Mouse (Mus musculus): ENCODE measurements around the gene Baz2b. TPM values are rescaled to one million over a fixed set of nuclear protein-coding genes. Genes with fewer than 3 reads are reported as not detected.

Gene Baz2b
- total RNA-seq (2012; rRNA removed): 5.5 and 5.7 TPM in 2 replicates
- 10 to 100 TPM in 1 of 2 experiments, not detected in 1; 11.4 TPM for polyA plus RNA-seq (2012; ENCODE audit: insufficient read depth in 1 of 2, insufficient read length in 2 of 2, low read depth in 1 of 2, low replicate concordance in 2 of 2, missing spikeins in 1 of 2)

GRCm38 (mm10) chr2:60209703-60210651, at the start of gene Baz2b, which contains the start of gene March7:
TSS of gene Baz2b (minus strand) at chr2:60209839.
TSS of gene March7 (plus strand) at chr2:60209887.
- peak; percentile 87 for DNase-seq (ENCODE audit: low read depth, low spot score)
- Histone ChIP-seq H3K4me1 (ENCODE audit: control insufficient read depth in 1 of 2, insufficient read depth in 2 of 2, low read length in 2 of 2) (peaks cover 12 to 30% of the 10 kb centered on the region in 2 experiments), H3K27me3 (ENCODE audit: control insufficient read depth in 1 of 2, insufficient read depth in 2 of 2, low read length in 2 of 2) (no peaks in the 10 kb centered on the region), H3K79me2 (ENCODE audit: control insufficient read depth, insufficient read depth, low read length, poor library complexity) (peaks cover 59% of the 10 kb centered on the region), H3K36me3 (ENCODE audit: control insufficient read depth in 1 of 2, insufficient read depth in 2 of 2, low read length in 2 of 2) (peaks cover 2 to 47% of the 10 kb centered on the region in 2 experiments; a peak in 3 of 4 replicates), H3K4me3 (ENCODE audit: control insufficient read depth in 1 of 2, insufficient read depth in 1 of 2, low read depth in 2 of 2, low read length in 2 of 2) (peak within 1 kb of the TSS; percentile 97 to 100), H3K27ac (ENCODE audit: control insufficient read depth, low read depth, low read length) (peak within 1 kb of the TSS; percentile 72), H3K9me3 (replicated peaks; ENCODE audit: insufficient read depth, low read length) (no peaks in the 10 kb centered on the region), H3K9ac (ENCODE audit: control insufficient read depth, low read depth, low read length, poor library complexity, severe bottlenecking) (peak within 1 kb of the TSS; percentile 100)
- no peak for TF ChIP-seq MYB (IDR thresholded peaks at IDR 0.05; ENCODE audit: low read depth, low read length)
- no peak for TF ChIP-seq JUND (IDR thresholded peaks at IDR 0.05; ENCODE audit: low read depth, low read length)
- TF ChIP-seq UBTF (IDR thresholded peaks at IDR 0.05; ENCODE audit: borderline replicate concordance, insufficient read depth, low read depth, low read length): peak; percentile 77; the same call in 1 of the 2 replicates
- TF ChIP-seq CHD2 (IDR thresholded peaks at IDR 0.05; ENCODE audit: low read length): peak; percentile 90
- TF ChIP-seq E2F4 (IDR thresholded peaks at IDR 0.05; ENCODE audit: borderline replicate concordance, low read depth, low read length): no peak
- TF ChIP-seq MEF2A (IDR thresholded peaks at IDR 0.05; ENCODE audit: extremely low read depth, insufficient replicate concordance, low read depth, low read length, poor library complexity, severe bottlenecking): no peak
- TF ChIP-seq GATA1 (IDR thresholded peaks at IDR 0.05; ENCODE audit: low read depth, low read length): no peak
- no peak for TF ChIP-seq ZC3H11A (IDR thresholded peaks at IDR 0.05; ENCODE audit: low read depth, low read length)
- TF ChIP-seq RCOR1 (IDR thresholded peaks at IDR 0.05; ENCODE audit: low read depth, low read length): no peak
- TF ChIP-seq CTCF (IDR thresholded peaks at IDR 0.05 in 2 of 3, conservative IDR thresholded peaks at IDR 0.05 in 1 of 3; ENCODE audit: control insufficient read depth in 1 of 3, insufficient read depth in 1 of 3, low read depth in 2 of 3, low read length in 3 of 3, poor library complexity in 1 of 3, severe bottlenecking in 1 of 3): peak in 2 of 3 experiments; percentile 11 to 35; a peak in 3 of 6 replicates
- no peak; the same call in 1 of the 2 replicates for TF ChIP-seq SIN3A (IDR thresholded peaks at IDR 0.05; ENCODE audit: low read length)
- peak; percentile 58; the same call in 1 of the 2 replicates for TF ChIP-seq POLR2AphosphoS2 (IDR thresholded peaks at IDR 0.05; ENCODE audit: low read length)
- no peak; the same call in none of the 2 replicates for TF ChIP-seq HCFC1 (IDR thresholded peaks at IDR 0.05; ENCODE audit: low read depth, low read length)
- no peak for TF ChIP-seq TBP (IDR thresholded peaks at IDR 0.05; ENCODE audit: low read depth, low read length)
- TF ChIP-seq GABPA (IDR thresholded peaks at IDR 0.05; ENCODE audit: low read depth, low read length): no peak
- no peak for TF ChIP-seq TCF12 (IDR thresholded peaks at IDR 0.05; ENCODE audit: low read depth, low read length)
- no peak for TF ChIP-seq ZKSCAN1 (IDR thresholded peaks at IDR 0.05; ENCODE audit: low read depth, low read length)
- TF ChIP-seq SMC3 (IDR thresholded peaks at IDR 0.05; ENCODE audit: low read depth, low read length): no peak
- TF ChIP-seq MAFK (IDR thresholded peaks at IDR 0.05; ENCODE audit: borderline replicate concordance, low read depth, low read length): no peak
- no peak for TF ChIP-seq CHD1 (IDR thresholded peaks at IDR 0.05; ENCODE audit: low read depth, low read length)
- TF ChIP-seq RAD21 (IDR thresholded peaks at IDR 0.05; ENCODE audit: low read depth, low read length): no peak
- peak; percentile 78 to 91 for TF ChIP-seq POLR2A (IDR thresholded peaks at IDR 0.05; ENCODE audit: control insufficient read depth in 1 of 2, insufficient read depth in 1 of 2, low read depth in 1 of 2, low read length in 2 of 2, poor library complexity in 1 of 2)
- TF ChIP-seq MAX (IDR thresholded peaks at IDR 0.05; ENCODE audit: low read length): no peak
- TF ChIP-seq MAZ (IDR thresholded peaks at IDR 0.05; ENCODE audit: low read depth, low read length): peak; percentile 68; the same call in 1 of the 2 replicates
- no peak for TF ChIP-seq ZNF384 (IDR thresholded peaks at IDR 0.05; ENCODE audit: low read depth, low read length)
- TF ChIP-seq ELF1 (IDR thresholded peaks at IDR 0.05; ENCODE audit: low read depth, low read length): no peak
- no peak for TF ChIP-seq KAT2A (conservative IDR thresholded peaks at IDR 0.05; ENCODE audit: low read depth, low read length)
- no peak for TF ChIP-seq NRF1 (IDR thresholded peaks at IDR 0.05; ENCODE audit: insufficient read depth, low read depth, low read length, poor library complexity, severe bottlenecking)
- no peak for TF ChIP-seq MYC (IDR thresholded peaks at IDR 0.05; ENCODE audit: low read depth, low read length)
- peak; percentile 75; the same call in 1 of the 2 replicates for TF ChIP-seq ZMIZ1 (IDR thresholded peaks at IDR 0.05; ENCODE audit: low read depth, low read length)
- TF ChIP-seq ETS1 (IDR thresholded peaks at IDR 0.05; ENCODE audit: low read depth, low read length): 0 out of 2 replicates have a peak, but pooled peaks have one; percentile 8
- peak; percentile 75 for TF ChIP-seq NELFE (IDR thresholded peaks at IDR 0.05; ENCODE audit: low read depth, low read length)
- no peak for TF ChIP-seq TAL1 (IDR thresholded peaks at IDR 0.05; ENCODE audit: low read length)
- TF ChIP-seq EP300 (IDR thresholded peaks at IDR 0.05; ENCODE audit: low read depth in 1 of 2, low read length in 2 of 2): no peak; a peak in 1 of 4 replicates
- peak; percentile 21; the same call in 1 of the 2 replicates for TF ChIP-seq MXI1 (IDR thresholded peaks at IDR 0.05; ENCODE audit: low read depth, low read length)
